Mouse (Mus musculus): ENCODE measurements around the gene Ambp.

Gene Ambp

DNA sequence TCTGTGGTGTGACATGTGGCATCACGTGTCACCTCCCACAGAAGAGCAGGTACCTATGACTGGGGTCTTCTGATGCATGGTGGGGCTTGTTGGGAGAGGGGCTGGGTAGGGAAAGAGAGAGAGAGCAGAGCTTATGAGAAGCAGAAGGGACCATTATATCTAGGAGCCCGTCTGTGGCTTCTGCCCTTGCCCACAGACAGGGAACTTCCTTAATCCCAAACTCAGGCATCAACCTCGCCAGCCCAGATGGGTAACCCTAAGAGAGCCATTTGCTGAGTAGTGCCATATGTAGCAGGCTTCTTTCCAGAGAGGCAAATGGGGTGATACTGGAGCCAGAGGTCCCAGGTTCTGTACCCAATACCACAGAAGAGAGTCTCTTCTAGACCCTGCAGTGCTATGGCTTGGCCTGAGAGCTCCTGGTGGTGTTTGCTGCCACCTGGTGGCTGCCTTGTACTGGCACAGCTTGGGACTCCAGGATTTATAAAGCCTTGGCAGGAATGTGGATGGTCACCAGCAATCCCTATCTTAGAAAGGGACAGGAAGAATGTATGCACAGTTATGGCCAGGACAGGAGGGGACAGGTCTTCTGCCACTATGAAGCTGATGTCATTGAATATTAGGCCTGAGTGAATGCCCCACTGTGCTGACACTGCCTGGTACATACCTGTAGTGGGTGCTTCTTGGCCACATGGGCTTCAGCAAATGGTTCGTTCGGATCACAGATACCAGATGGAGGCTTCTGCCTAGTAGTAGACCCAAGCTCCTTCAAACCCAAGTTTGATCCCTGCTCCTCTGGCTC lies 35.8 kb downstream of the Ambp start:
- DNase-seq (ENCODE audit: low spot score): peak; percentile 68

DNA sequence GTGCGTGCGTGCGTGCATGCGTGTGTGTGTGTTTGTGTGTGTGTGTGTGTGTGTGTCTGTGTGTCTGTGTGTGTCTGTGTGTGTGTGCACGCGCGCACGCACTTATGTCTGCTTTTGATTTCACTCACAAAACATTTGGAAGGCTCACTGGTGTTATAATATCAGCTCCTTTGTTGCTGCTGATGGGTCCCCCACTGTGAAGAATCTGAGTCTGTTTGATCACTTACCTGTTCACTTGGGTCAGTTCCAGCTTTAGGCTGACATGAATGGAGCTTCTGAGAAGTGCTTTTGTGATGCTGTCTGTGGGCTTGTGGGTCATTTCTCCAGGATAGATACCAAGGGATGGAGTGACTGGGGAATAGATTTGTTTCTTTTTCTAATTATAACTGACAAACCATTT lies 48.9 kb downstream of the Ambp start:
- no peak for DNase-seq (ENCODE audit: low spot score)

DNA sequence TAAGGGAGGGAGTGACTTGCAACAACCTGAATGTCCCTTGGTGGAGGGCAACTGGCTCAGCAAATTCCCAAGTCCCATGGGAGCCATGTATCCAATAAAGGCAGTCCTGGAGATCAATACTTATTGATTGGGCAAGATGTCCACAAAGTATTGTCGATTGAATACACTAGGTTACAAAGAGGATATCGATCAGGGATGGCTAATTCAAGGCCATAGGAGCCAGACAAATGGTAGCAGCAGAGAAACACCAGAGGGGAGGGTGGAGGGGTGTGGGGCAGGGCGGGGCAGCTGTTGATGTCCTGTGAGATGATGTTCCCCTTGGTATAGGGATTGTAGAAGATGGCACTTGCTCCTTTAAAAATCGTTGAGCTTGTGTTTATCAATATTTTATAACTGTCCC lies 52.6 kb downstream of the Ambp start:
- DNase-seq (ENCODE audit: low spot score): no peak

- no peak for DNase-seq (ENCODE audit: low spot score)
These were observed 54.1 kb downstream of the Ambp start for GRCm38 (mm10) chr4:63100478-63100877.

GRCm38 (mm10) chr4:63097603-63098002 lies 57.0 kb downstream of the Ambp start:
- no peak for DNase-seq (ENCODE audit: low spot score)
